Mouse (Mus musculus) adipocyte (in vitro differentiated cells): ENCODE data around the gene Tnks1bp1.

Source experiments
- DNase-seq: peaks from one replicate; pipeline ENCODE4 v3.0.0-alpha.2; 2016; ENCODE audit warnings: low spot score

The Tnks1bp1 gene

DNA sequence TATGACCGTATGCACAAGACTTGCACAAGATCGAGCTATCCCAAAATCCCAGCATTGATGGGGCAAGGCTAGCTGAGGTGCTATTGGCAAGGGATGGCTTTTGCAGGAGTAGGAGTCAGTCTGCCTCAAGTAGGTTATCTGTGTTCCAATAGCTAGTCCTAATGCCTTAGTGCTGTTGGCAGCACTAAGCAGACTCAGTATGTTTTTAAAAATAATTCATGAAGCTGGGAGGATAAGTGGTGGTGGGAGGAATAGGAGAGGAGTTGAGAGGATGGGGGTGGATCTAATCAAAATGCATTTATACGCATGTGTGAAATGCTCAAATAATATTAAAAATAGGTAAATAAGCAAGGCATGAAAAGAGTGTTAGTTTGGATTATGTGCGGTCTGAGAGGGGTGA is 43.5 kb downstream of the Tnks1bp1 start:
- DNase-seq: no peak

DNA sequence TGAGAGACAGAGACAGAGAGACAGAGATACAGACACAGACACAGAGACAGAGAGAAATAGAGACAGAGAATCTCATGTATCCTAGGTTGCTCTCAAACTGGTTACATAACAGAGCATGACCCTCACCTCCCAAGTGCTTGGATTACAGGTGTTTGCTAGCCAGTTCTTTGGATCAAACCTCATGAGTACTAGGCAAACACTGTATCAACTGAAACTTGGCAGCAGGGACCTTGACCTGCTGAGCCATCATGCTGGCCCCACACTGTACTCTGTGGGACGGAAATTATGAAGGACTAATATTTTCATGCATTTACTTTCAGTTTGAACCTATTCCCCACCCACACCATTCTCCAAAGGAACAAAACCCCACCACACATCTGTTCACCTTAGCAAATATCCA is 45.6 kb downstream of the Tnks1bp1 start:
- DNase-seq: no peak

DNA sequence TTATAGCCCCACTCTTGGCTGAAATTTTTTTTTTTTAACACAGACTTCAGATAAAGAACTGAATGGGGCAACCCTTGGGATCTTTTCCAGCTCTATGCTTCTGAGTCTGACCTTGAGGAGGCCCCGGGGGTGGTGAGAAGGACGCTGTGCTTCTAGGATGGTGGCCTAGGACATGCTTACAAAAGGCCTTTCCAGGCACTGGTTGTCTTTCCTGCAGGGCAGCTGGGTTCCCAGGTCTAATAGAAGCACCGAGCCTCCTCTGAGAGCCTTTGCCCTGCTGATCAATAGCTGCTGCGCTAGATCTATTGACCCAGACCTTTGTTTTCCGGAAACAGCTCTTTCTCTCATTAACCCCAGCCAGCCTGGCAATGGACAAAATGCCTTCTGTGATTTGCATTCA is 48.1 kb downstream of the Tnks1bp1 start:
- no peak for DNase-seq

DNA sequence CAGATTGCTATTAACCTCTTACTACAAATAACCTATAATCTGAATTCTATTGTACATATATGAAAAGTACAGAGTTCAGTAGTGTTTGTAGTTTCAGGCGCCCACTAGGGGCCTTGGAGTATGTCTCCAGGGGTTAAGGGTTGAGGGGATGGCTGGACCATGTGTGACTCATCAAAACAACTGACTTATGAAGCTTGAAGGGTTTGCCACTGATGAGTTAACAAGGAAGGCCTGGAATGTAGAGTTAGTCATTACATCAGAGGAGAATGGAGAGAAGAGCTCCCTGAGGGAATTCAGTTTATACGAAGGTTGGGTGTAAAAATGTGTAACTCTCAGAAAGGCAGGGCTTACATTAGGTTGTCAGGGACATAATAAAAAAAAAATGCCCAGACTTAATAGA is 50.2 kb downstream of the Tnks1bp1 start:
- no peak for DNase-seq

DNA sequence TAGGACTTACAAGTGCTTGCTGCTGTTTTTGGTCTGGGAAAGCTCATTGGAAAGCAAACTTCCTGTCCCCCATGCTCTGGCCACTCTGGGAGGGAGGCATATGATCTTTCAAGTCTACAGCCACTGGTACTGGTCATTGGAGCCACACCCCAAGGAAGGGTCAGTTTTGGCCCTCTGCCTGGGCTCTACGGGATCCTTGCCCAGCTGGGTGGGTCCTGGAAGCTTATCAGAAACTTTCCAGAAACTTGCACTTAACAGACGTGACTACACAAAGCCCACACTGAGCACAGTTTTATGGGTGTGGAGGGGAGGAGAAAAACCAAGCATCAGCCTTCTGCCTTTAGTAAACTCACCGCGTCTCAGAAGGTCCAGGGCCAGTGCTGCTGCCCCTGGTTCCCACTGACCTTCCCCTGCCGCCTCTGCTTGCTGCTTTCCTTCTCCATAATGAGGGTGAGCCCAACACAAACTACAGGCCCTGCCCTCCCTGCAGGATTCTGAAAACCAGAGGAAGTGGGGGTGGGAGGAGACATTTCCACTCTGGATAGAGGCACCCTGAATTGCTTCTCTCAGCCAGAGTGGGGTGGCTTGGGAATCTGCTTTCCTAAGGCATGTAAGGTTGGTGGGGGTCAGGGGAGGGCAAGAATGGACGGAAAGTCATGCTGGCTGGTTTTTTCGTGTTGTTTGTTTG is 51.1 kb downstream of the Tnks1bp1 start:
- DNase-seq: peak; percentile 61

DNA sequence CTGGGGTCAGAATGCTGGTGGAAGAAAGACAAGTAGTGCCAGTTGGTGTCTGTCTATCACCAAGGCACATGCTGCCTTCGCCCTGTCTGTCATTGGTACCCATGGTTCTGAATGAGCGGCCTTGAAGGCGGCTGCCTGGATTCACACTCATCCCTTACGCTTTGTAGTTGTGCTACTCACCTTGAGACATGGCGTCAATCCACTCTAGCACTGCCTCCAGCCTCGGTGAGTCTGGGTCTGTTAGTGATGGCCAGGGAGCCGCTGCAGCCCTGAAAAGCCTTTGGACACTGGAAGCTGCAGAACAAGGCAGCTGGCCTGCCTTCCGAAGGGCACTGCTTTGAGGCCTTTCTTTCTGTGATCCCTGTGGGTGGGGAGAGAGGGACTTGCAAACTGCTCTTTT is 55.4 kb downstream of the Tnks1bp1 start:
- no peak for DNase-seq

DNA sequence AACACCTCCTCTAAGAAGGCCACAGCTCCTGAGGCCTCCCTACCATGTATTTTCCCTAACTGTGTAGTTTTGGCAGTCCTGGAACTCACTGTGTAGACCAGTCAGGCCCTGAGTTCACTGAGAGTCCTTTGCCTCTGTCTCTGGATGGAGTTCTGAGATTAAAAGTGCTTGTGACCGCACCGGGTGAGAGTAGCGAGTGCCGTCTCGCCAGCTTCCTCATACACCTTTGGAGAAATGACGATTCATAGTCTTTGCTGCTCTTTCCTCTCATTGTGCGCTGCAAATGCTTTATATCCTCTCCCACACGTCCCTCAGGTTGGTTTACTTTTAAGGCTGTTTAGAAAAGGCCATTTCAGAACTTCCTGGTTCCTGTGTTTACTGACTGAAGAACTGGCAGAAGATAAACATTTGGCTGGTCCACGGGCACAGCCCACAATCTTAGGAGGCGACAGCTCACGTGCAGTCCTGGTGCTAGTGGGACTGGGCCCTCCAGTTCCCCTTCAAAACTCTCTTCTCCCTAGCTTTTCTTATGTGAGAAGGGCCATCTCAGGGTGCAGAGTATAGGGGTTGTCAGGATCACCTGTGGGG is 57.7 kb downstream of the Tnks1bp1 start:
- DNase-seq: no peak

DNA sequence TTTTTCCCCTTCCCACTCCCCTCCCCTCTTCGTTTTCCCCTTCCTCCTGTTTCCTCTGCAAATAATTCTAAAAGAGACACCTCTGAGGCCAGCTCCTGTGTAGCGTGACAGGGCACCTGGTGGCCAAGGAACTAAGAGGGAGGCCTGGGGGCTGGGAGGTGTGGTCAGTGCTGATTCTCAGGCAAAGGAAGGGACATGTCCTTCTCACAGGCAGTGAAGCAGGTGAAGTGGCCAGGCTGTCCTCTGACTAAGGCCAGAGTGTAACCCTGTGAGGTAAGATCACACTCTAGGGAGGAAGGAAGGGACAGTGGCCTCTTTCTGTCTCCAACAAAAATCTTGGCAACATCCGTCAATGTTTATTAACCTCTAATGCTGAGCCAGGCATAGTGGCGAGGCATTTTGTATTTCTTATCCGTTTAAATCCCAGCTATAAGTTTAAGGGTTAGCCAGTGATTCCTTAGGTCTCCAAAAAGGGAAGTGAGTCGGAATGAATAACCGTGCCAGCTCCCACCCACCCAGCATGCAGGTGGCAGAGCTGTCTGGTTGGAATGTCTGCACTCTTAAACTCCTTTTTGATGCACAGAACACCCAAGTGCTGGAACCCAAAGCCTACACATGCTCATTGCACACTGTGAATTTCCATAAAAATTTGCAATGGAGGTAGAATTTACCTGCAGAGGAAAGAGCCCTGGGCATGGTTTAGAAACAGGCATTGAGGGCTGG is 58.4 kb downstream of the Tnks1bp1 start:
- no peak for DNase-seq

DNA sequence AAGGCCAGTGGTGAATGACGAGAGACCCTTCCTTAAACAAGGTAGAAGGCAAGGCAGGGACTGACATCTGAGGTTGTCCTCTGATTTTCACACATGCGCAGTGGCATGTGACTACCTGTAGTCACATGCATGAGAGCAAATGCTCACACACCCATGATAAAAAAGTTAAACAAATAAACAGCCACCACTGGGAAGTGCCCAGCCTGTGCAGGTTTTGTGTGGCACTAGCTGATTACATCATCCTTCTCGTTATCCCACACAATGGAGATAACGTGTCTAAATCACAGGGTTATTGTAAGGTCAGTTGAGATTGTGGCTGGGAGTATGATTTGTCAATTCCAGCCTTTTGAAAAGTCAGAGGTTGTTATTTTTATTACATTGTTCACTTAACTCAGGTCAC is 59.1 kb downstream of the Tnks1bp1 start:
- no peak for DNase-seq

DNA sequence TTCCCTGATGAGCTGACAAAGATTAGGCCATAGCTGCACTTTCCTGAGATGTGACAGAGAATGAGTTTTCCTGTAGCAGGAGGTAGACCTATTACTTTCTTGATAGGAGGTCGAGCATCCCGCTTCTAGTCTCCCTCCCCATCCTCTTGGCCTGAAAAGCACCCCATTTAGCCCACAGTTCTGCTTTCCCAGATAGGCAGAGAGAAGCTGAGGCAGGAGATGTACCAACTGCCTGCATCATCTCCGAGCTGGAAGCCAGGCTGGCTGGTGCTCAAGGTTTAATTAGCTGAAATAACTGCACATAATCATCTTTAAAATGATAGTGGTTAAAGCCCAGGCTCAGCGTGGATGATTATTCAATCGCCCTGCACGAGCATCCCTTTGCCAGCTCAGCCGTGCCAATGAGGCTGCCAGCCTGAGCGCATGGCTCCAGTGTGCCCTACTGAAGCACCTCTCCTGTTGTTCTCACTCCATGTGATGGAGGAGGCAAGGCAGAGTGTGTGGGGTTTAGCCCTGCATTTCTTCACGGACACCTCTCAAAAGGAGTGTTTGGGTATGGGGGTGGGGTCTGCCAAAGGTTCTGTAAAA is 62.6 kb downstream of the Tnks1bp1 start:
- no peak for DNase-seq
